Mouse (Mus musculus): ENCODE measurements around the gene Stxbp3. TPM values are rescaled to one million over a fixed set of nuclear protein-coding genes. Genes with fewer than 3 reads are reported as not detected.

Gene Stxbp3
- polyA plus RNA-seq, 1 experiment: 21.5 TPM

- H3K4me3 ChIP-seq (ENCODE audit: insufficient read depth, low read depth, low read length): no peak overlapping the region
- H3K27ac ChIP-seq (replicated peaks; ENCODE audit: low read depth, low read length): no peak overlapping the region
- H3K4me1 ChIP-seq (ENCODE audit: control insufficient read depth, insufficient read depth, insufficient read length, low read length): no peaks in the 10 kb centered on the region
These were observed 43.9 kb downstream of the Stxbp3 start for GRCm38 (mm10) chr3:108796386-108796785.

GRCm38 (mm10) chr3:108795554-108796299, 44.6 kb downstream of the Stxbp3 start:
- Histone ChIP-seq H3K27ac (replicated peaks; ENCODE audit: low read depth, low read length) (no peak overlapping the region), H3K4me3 (ENCODE audit: insufficient read depth, low read depth, low read length) (no peak overlapping the region), H3K4me1 (ENCODE audit: control insufficient read depth, insufficient read depth, insufficient read length, low read length) (no peaks in the 10 kb centered on the region)

GRCm38 (mm10) chr3:108794780-108795179, 45.5 kb downstream of the Stxbp3 start:
- H3K27ac ChIP-seq (replicated peaks; ENCODE audit: low read depth, low read length): no peak overlapping the region
- H3K4me3 ChIP-seq (ENCODE audit: insufficient read depth, low read depth, low read length): no peak overlapping the region
- H3K4me1 ChIP-seq (ENCODE audit: control insufficient read depth, insufficient read depth, insufficient read length, low read length): no peaks in the 10 kb centered on the region

GRCm38 (mm10) chr3:108792420-108792819, 47.9 kb downstream of the Stxbp3 start:
- Histone ChIP-seq H3K4me3 (ENCODE audit: insufficient read depth, low read depth, low read length) (no peak overlapping the region), H3K27ac (replicated peaks; ENCODE audit: low read depth, low read length) (no peak overlapping the region)

GRCm38 (mm10) chr3:108791054-108791706, 49.1 kb downstream of the Stxbp3 start:
- no peaks in the 10 kb centered on the region for H3K4me1 ChIP-seq (ENCODE audit: control insufficient read depth, insufficient read depth, insufficient read length, low read length)
- H3K27ac ChIP-seq (replicated peaks; ENCODE audit: low read depth, low read length): no peak overlapping the region

More at GRCm38 (mm10) chr3:108792420-108792819, 47.9 kb downstream of the Stxbp3 start:
- H3K4me1 ChIP-seq (ENCODE audit: control insufficient read depth, insufficient read depth, insufficient read length, low read length): no peaks in the 10 kb centered on the region

GRCm38 (mm10) chr3:108790499-108790898, 49.8 kb downstream of the Stxbp3 start:
- Histone ChIP-seq H3K27ac (replicated peaks; ENCODE audit: low read depth, low read length) (no peak overlapping the region), H3K4me1 (ENCODE audit: control insufficient read depth, insufficient read depth, insufficient read length, low read length) (no peaks in the 10 kb centered on the region), H3K4me3 (ENCODE audit: insufficient read depth, low read depth, low read length) (no peak overlapping the region)

More at GRCm38 (mm10) chr3:108791054-108791706, 49.1 kb downstream of the Stxbp3 start:
- no peak overlapping the region for H3K4me3 ChIP-seq (ENCODE audit: insufficient read depth, low read depth, low read length)

- Histone ChIP-seq H3K4me1 (ENCODE audit: control insufficient read depth, insufficient read depth, insufficient read length, low read length) (no peaks in the 10 kb centered on the region), H3K4me3 (ENCODE audit: insufficient read depth, low read depth, low read length) (no peak overlapping the region), H3K27ac (replicated peaks; ENCODE audit: low read depth, low read length) (no peak overlapping the region)
These were observed 51.0 kb downstream of the Stxbp3 start for GRCm38 (mm10) chr3:108789299-108789698.

GRCm38 (mm10) chr3:108788455-108788794, 51.9 kb downstream of the Stxbp3 start:
- Histone ChIP-seq H3K4me1 (ENCODE audit: control insufficient read depth, insufficient read depth, insufficient read length, low read length) (no peaks in the 10 kb centered on the region), H3K27ac (replicated peaks; ENCODE audit: low read depth, low read length) (no peak overlapping the region), H3K4me3 (ENCODE audit: insufficient read depth, low read depth, low read length) (no peak overlapping the region)

GRCm38 (mm10) chr3:108787754-108788454, 52.4 kb downstream of the Stxbp3 start:
- Histone ChIP-seq H3K27ac (replicated peaks; ENCODE audit: low read depth, low read length) (no peak overlapping the region), H3K4me1 (ENCODE audit: control insufficient read depth, insufficient read depth, insufficient read length, low read length) (no peaks in the 10 kb centered on the region), H3K4me3 (ENCODE audit: insufficient read depth, low read depth, low read length) (no peak overlapping the region)

GRCm38 (mm10) chr3:108786520-108786919, 53.8 kb downstream of the Stxbp3 start:
- Histone ChIP-seq H3K27ac (replicated peaks; ENCODE audit: low read depth, low read length) (no peak overlapping the region), H3K4me1 (ENCODE audit: control insufficient read depth, insufficient read depth, insufficient read length, low read length) (no peaks in the 10 kb centered on the region), H3K4me3 (ENCODE audit: insufficient read depth, low read depth, low read length) (no peak overlapping the region)

GRCm38 (mm10) chr3:108782364-108782895, 57.9 kb downstream of the Stxbp3 start:
- Histone ChIP-seq H3K27ac (replicated peaks; ENCODE audit: low read depth, low read length) (no peak overlapping the region), H3K4me3 (ENCODE audit: insufficient read depth, low read depth, low read length) (no peak overlapping the region), H3K4me1 (ENCODE audit: control insufficient read depth, insufficient read depth, insufficient read length, low read length) (no peaks in the 10 kb centered on the region)

- H3K4me3 ChIP-seq (ENCODE audit: insufficient read depth, low read depth, low read length): no peak overlapping the region
- no peaks in the 10 kb centered on the region for H3K4me1 ChIP-seq (ENCODE audit: control insufficient read depth, insufficient read depth, insufficient read length, low read length)
- peak overlapping the region; percentile 51; the same call in 1 of the 2 replicates for H3K27ac ChIP-seq (replicated peaks; ENCODE audit: low read depth, low read length)
These were observed 58.4 kb downstream of the Stxbp3 start for GRCm38 (mm10) chr3:108781884-108782270.

GRCm38 (mm10) chr3:108781238-108781883, 59.0 kb downstream of the Stxbp3 start:
- Histone ChIP-seq H3K27ac (replicated peaks; ENCODE audit: low read depth, low read length) (no peak overlapping the region; the same call in 1 of the 2 replicates), H3K4me3 (ENCODE audit: insufficient read depth, low read depth, low read length) (no peak overlapping the region), H3K4me1 (ENCODE audit: control insufficient read depth, insufficient read depth, insufficient read length, low read length) (no peaks in the 10 kb centered on the region)

GRCm38 (mm10) chr3:108778761-108779540, 61.4 kb downstream of the Stxbp3 start:
- Histone ChIP-seq H3K27ac (replicated peaks; ENCODE audit: low read depth, low read length) (no peak overlapping the region), H3K4me1 (ENCODE audit: control insufficient read depth, insufficient read depth, insufficient read length, low read length) (no peaks in the 10 kb centered on the region), H3K4me3 (ENCODE audit: insufficient read depth, low read depth, low read length) (no peak overlapping the region)

Data from brown adipose tissue, adult 24 weeks (tissue).